Mouse (Mus musculus): ENCODE measurements around the gene Patz1.

The Patz1 gene

DNA sequence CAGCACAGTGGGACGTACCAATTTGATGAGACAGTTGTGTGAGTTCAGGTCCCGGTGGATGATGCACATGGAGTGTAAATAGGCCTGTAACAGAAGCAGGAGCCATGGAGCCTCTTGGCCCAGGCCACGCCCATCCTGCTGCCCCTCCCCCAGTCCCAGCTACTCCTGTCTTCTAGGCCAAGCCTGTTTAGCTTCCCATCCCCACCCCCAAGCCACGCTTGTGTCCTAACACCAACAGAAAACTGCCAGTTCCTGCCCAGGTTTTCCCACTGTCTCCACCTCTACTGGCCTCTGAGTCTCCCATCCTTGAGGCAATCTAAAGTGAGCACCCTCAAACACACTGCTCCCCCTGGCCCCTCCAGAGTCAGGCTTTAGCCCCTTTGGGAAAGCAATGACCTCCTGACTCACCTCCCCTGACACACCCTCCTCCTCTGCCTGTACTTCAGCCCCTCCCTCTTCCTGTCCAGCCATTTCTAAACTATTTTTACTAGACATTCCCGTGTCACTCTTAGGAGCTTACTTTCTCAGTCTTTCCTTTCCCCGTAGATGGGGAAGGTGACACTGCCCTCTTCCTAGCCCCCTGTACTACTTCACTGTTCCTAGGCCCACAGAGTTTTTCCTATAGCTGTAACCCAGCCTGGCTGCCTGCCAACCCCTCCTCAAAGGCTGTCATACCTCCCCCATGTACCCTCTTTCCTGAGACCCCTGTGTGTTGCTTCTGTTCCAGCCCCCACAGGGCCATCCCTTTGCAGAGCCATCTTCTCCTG lies 60.1 kb downstream of the Patz1 start:
- no peak for DNase-seq (ENCODE audit: extremely low read depth, low read depth, low spot score)

DNA sequence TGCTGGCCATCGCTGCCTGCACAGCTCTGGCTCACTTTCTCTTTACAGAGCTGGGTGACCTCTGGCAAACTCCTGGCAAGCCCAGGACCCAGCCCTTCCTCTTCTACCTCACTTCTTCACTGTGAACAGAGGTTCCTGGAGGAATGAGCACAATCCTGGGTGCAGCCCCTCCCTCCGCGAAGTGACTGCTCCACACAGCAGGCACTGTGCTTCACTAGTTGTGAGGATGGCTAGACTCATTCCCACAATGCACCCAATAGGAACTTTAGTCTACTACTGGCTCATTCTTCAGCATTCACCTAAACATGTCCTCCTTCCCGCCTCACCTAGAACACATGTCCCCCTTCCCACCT lies 60.6 kb downstream of the Patz1 start:
- DNase-seq (ENCODE audit: extremely low read depth, low read depth, low spot score): no peak

DNA sequence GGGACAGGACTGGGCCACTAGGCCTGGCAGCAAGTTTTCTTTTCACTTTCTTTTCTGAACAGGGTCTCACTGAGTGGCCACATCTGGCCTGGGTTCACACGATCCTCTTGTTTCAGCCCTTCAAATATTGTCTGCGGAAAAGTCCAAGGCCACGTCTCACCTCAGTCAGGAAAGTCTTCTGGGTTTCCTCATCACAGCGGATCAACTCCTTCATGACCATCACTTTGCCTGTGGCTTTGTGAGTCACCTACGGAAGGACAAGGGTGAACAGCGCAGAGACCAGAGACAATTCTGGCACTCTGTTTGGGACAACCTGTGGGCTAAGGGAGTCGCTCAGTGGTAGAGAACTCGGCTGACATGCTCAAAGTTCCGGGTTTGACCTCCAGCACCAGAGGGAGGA lies 63.5 kb downstream of the Patz1 start:
- DNase-seq (ENCODE audit: extremely low read depth, low read depth, low spot score): no peak

DNA sequence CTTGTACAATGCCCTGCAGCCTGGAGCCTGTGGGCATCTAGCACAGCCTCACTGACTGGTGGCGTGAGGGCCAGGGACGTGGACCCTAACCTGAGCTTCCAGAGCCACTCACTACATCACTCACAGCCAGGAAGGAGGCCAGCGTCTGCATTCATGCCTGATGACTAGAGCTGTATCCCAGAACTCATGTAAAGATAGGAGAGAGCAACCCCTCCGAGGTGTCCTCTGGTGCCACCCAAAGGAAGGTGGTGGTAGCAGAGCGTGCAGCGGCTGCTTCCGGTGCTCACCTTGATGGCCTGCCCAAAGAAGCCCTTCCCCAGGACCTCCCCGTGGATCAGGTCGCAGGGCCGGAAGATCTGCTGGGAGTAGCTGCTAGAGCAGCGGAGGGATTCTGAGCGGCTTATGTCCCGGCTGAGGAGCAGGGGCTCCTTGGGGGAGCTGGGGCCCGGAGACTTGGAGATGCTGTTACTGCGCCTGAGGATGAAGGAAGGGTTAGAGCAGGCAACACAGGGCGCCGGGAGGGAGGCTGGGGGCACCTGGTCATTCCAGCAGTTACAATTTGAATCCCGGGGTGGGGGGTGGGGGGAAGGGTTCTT lies 64.4 kb downstream of the Patz1 start:
- no peak for DNase-seq (ENCODE audit: extremely low read depth, low read depth, low spot score)
